Mouse (Mus musculus) inflammation-experienced regulatory T-cells, adult 6 months (primary cell): Measurements from ENCODE around the gene Fam214a. TPM values are rescaled to one million over a fixed set of nuclear protein-coding genes. Genes with fewer than 3 reads are reported as not detected.

ENCODE experiments used
- ATAC-seq: one replicate; pipeline ENCODE4 v1.8.0; 2017
- polyA plus RNA-seq, 3 experiments: library from polyadenylated mRNA; unstranded; fragments of 100-300 nt; shearing (Covaris generic); gene quantifications; one replicate each; pipeline ENCODE4 v1.2.1; 2017

Fam214a gene
- polyA plus RNA-seq, 3 experiments from 2014 or later = 23.1 to 26.4 (median 23.5) TPM

- no peak for ATAC-seq
These were observed 83.3 kb downstream of the Fam214a start for GRCm38 (mm10) chr9:75035944-75036343.

- peak; percentile 97 for ATAC-seq
These were observed 85.0 kb downstream of the Fam214a start, which contains the start of gene Arpp19 for GRCm38 (mm10) chr9:75037451-75038356. Gene Arpp19 (plus strand): TSS chr9:75037614.

- no peak for ATAC-seq
These were observed 85.6 kb downstream of the Fam214a start for GRCm38 (mm10) chr9:75038357-75038688.

- no peak for ATAC-seq
These were observed 87.9 kb downstream of the Fam214a start for GRCm38 (mm10) chr9:75040566-75040965.

- ATAC-seq = no peak
These were observed 89.3 kb downstream of the Fam214a start for GRCm38 (mm10) chr9:75041840-75042525.

GRCm38 (mm10) chr9:75043191-75043590 lies 90.5 kb downstream of the Fam214a start:
- ATAC-seq = no peak

- ATAC-seq = no peak
These were observed 94.4 kb downstream of the Fam214a start for GRCm38 (mm10) chr9:75047079-75047478.

- no peak for ATAC-seq
These were observed 96.4 kb downstream of the Fam214a start for GRCm38 (mm10) chr9:75049100-75049499.

GRCm38 (mm10) chr9:75050003-75050402 lies 97.3 kb downstream of the Fam214a start:
- peak; percentile 86 for ATAC-seq

GRCm38 (mm10) chr9:75051841-75052240 lies 99.2 kb downstream of the Fam214a start:
- no peak for ATAC-seq

GRCm38 (mm10) chr9:75055046-75055445 lies 102.4 kb downstream of the Fam214a start:
- no peak for ATAC-seq

- no peak for ATAC-seq
These were observed 112.1 kb downstream of the Fam214a start for GRCm38 (mm10) chr9:75064678-75065331.

GRCm38 (mm10) chr9:75070457-75071028 lies 117.9 kb downstream of the Fam214a start, which contains the start of gene Myo5a:
Gene Myo5a (plus strand): TSS chr9:75071015.
- ATAC-seq = peak; percentile 34

- ATAC-seq = peak; percentile 87
These were observed 118.5 kb downstream of the Fam214a start for GRCm38 (mm10) chr9:75071029-75071705.

- ATAC-seq = peak; percentile 30
These were observed 119.1 kb downstream of the Fam214a start for GRCm38 (mm10) chr9:75071706-75072192.

- no peak for ATAC-seq
These were observed 119.7 kb downstream of the Fam214a start for GRCm38 (mm10) chr9:75072361-75072760.

GRCm38 (mm10) chr9:75077191-75077590 lies 124.5 kb downstream of the Fam214a start:
- no peak for ATAC-seq

Other genes starting within 250 kb of the Fam214a start
- not detected for gene Onecut1, start 91.0 kb upstream of the Fam214a start, polyA plus RNA-seq
- gene Arpp19, start 84.7 kb downstream of the Fam214a start, polyA plus RNA-seq = 100 to 1,000 TPM; 284 to 467 (median 368) TPM
- gene Myo5a, start 118.1 kb downstream of the Fam214a start, polyA plus RNA-seq = 10 to 100 TPM in 2 of 3 experiments, 1 to 10 TPM in 1; 9.3 to 11.4 (median 11.0) TPM